Mouse (Mus musculus): Measurements from ENCODE around the gene Mapk14. TPM values are rescaled to one million over a fixed set of nuclear protein-coding genes. Genes with fewer than 3 reads are reported as not detected.

Gene Mapk14
- polyA plus RNA-seq, 1 experiment from 2014 or later: 24.5 TPM

- H3K9ac ChIP-seq (replicated peaks): peak overlapping the region; percentile 12; the same call in 1 of the 2 replicates
- peak overlapping the region; percentile 92 for H3K27ac ChIP-seq (ENCODE audit: low read depth)
- H3K36me3 ChIP-seq (replicated peaks; ENCODE audit: insufficient read depth, low read length): peaks cover 3% of the 10 kb centered on the region
- peaks cover 55% of the 10 kb centered on the region for H3K4me1 ChIP-seq (ENCODE audit: insufficient read depth)
- DNase-seq (no peak), ATAC-seq (no peak)
- H3K4me2 ChIP-seq (ENCODE audit: low read depth, low read length): peak overlapping the region; percentile 57
- WGBS (ENCODE audit: insufficient replicate concordance): 21% methylated on average over 2 of the region's 2 CpGs
- H3K27me3 ChIP-seq (ENCODE audit: insufficient read depth, low read length): no peaks in the 10 kb centered on the region
- TF ChIP-seq EP300 (IDR thresholded peaks at IDR 0.05; ENCODE audit: low read depth) (no peak), CTCF (IDR thresholded peaks at IDR 0.05; ENCODE audit: low read depth) (no peak)
- H3K9me3 ChIP-seq (ENCODE audit: low read length): no peaks in the 10 kb centered on the region
- H3K4me3 ChIP-seq (ENCODE audit: low read depth, low read length): no peak overlapping the region
Measured at GRCm38 (mm10) chr17:28696641-28697040, 5.5 kb downstream of the Mapk14 start.

GRCm38 (mm10) chr17:28697290-28698195 lies 6.4 kb downstream of the Mapk14 start:
- H3K9me3 ChIP-seq (ENCODE audit: low read length): no peaks in the 10 kb centered on the region
- DNase-seq (no peak), ATAC-seq (peak; percentile 66)
- peak overlapping the region; percentile 57 for H3K4me2 ChIP-seq (ENCODE audit: low read depth, low read length)
- peaks cover 57% of the 10 kb centered on the region for H3K4me1 ChIP-seq (ENCODE audit: insufficient read depth)
- no peak overlapping the region for H3K4me3 ChIP-seq (ENCODE audit: low read depth, low read length)
- WGBS (ENCODE audit: insufficient replicate concordance): 33% methylated on average over 13 of the region's 13 CpGs
- 0 out of 2 replicates have a peak overlapping the region, but pooled peaks have one; percentile 18 for H3K9ac ChIP-seq (replicated peaks)
- H3K27me3 ChIP-seq (ENCODE audit: insufficient read depth, low read length): no peaks in the 10 kb centered on the region
- peak overlapping the region; percentile 92 for H3K27ac ChIP-seq (ENCODE audit: low read depth)
- peaks cover 4% of the 10 kb centered on the region for H3K36me3 ChIP-seq (replicated peaks; ENCODE audit: insufficient read depth, low read length)
- TF ChIP-seq CTCF (IDR thresholded peaks at IDR 0.05; ENCODE audit: low read depth): no peak
- peak; percentile 27; the same call in 1 of the 2 replicates for TF ChIP-seq EP300 (IDR thresholded peaks at IDR 0.05; ENCODE audit: low read depth)

- peak overlapping the region; percentile 13; the same call in 1 of the 2 replicates for H3K4me2 ChIP-seq (ENCODE audit: low read depth, low read length)
- 59% methylated on average over 4 of the region's 4 CpGs for WGBS (ENCODE audit: insufficient replicate concordance)
- H3K36me3 ChIP-seq (replicated peaks; ENCODE audit: insufficient read depth, low read length): peaks cover 7% of the 10 kb centered on the region
- no peak for DNase-seq
- H3K9ac ChIP-seq (replicated peaks): no peak overlapping the region
- H3K27ac ChIP-seq (ENCODE audit: low read depth): peak overlapping the region; percentile 92
- no peaks in the 10 kb centered on the region for H3K27me3 ChIP-seq (ENCODE audit: insufficient read depth, low read length)
- no peaks in the 10 kb centered on the region for H3K9me3 ChIP-seq (ENCODE audit: low read length)
- H3K4me1 ChIP-seq (ENCODE audit: insufficient read depth): peaks cover 61% of the 10 kb centered on the region
- TF ChIP-seq CTCF (IDR thresholded peaks at IDR 0.05; ENCODE audit: low read depth) (no peak), EP300 (IDR thresholded peaks at IDR 0.05; ENCODE audit: low read depth) (no peak)
- ATAC-seq: peak; percentile 35; the same call in 1 of the 2 replicates
- no peak overlapping the region for H3K4me3 ChIP-seq (ENCODE audit: low read depth, low read length)
Measured at GRCm38 (mm10) chr17:28698245-28698644, 7.1 kb downstream of the Mapk14 start.

GRCm38 (mm10) chr17:28698672-28699071 lies 7.5 kb downstream of the Mapk14 start:
- Histone ChIP-seq H3K4me1 (ENCODE audit: insufficient read depth) (peaks cover 57% of the 10 kb centered on the region), H3K27ac (ENCODE audit: low read depth) (peak overlapping the region; percentile 92), H3K36me3 (replicated peaks; ENCODE audit: insufficient read depth, low read length) (peaks cover 6% of the 10 kb centered on the region), H3K9me3 (ENCODE audit: low read length) (no peaks in the 10 kb centered on the region), H3K27me3 (ENCODE audit: insufficient read depth, low read length) (no peaks in the 10 kb centered on the region), H3K4me2 (ENCODE audit: low read depth, low read length) (peak overlapping the region; percentile 30), H3K9ac (replicated peaks) (no peak overlapping the region), H3K4me3 (ENCODE audit: low read depth, low read length) (no peak overlapping the region)
- peak; percentile 45; the same call in 1 of the 2 replicates for ATAC-seq
- TF ChIP-seq EP300 (IDR thresholded peaks at IDR 0.05; ENCODE audit: low read depth) (peak; percentile 62; the same call in 1 of the 2 replicates), CTCF (IDR thresholded peaks at IDR 0.05; ENCODE audit: low read depth) (no peak)
- 29% methylated on average over 2 of the region's 2 CpGs for WGBS (ENCODE audit: insufficient replicate concordance)
- no peak for DNase-seq

- Histone ChIP-seq H3K4me2 (ENCODE audit: low read depth, low read length) (no peak overlapping the region), H3K36me3 (replicated peaks; ENCODE audit: insufficient read depth, low read length) (peaks cover 4% of the 10 kb centered on the region), H3K4me1 (ENCODE audit: insufficient read depth) (peaks cover 53% of the 10 kb centered on the region), H3K4me3 (ENCODE audit: low read depth, low read length) (no peak overlapping the region), H3K9ac (replicated peaks) (no peak overlapping the region), H3K27me3 (ENCODE audit: insufficient read depth, low read length) (no peaks in the 10 kb centered on the region), H3K27ac (ENCODE audit: low read depth) (0 out of 2 replicates have a peak overlapping the region, but pooled peaks have one; percentile 92), H3K9me3 (ENCODE audit: low read length) (no peaks in the 10 kb centered on the region)
- no peak for DNase-seq
- no peak for TF ChIP-seq EP300 (IDR thresholded peaks at IDR 0.05; ENCODE audit: low read depth)
- no peak for TF ChIP-seq CTCF (IDR thresholded peaks at IDR 0.05; ENCODE audit: low read depth)
- ATAC-seq: no peak
- 35% methylated on average over 7 of the region's 7 CpGs for WGBS (ENCODE audit: insufficient replicate concordance)
Measured at GRCm38 (mm10) chr17:28699789-28700188, 8.7 kb downstream of the Mapk14 start.

GRCm38 (mm10) chr17:28701171-28701570 lies 10.0 kb downstream of the Mapk14 start:
- H3K4me3 ChIP-seq (ENCODE audit: low read depth, low read length): no peak overlapping the region
- H3K4me2 ChIP-seq (ENCODE audit: low read depth, low read length): no peak overlapping the region
- H3K36me3 ChIP-seq (replicated peaks; ENCODE audit: insufficient read depth, low read length): peaks cover 6% of the 10 kb centered on the region
- ATAC-seq (no peak), DNase-seq (no peak)
- H3K27me3 ChIP-seq (ENCODE audit: insufficient read depth, low read length): no peaks in the 10 kb centered on the region
- TF ChIP-seq CTCF (IDR thresholded peaks at IDR 0.05; ENCODE audit: low read depth): no peak
- no peak for TF ChIP-seq EP300 (IDR thresholded peaks at IDR 0.05; ENCODE audit: low read depth)
- peaks cover 47% of the 10 kb centered on the region for H3K4me1 ChIP-seq (ENCODE audit: insufficient read depth)
- H3K9me3 ChIP-seq (ENCODE audit: low read length): no peaks in the 10 kb centered on the region
- WGBS (ENCODE audit: insufficient replicate concordance): 79% methylated on average over 4 of the region's 4 CpGs
- no peak overlapping the region for H3K9ac ChIP-seq (replicated peaks)
- H3K27ac ChIP-seq (ENCODE audit: low read depth): no peak overlapping the region

Data from liver, postnatal 0 days (tissue).